Mouse (Mus musculus): ENCODE measurements around the gene Clrn3.
"Not testable (repeated sequence)": the region's sequence is repeated elsewhere in the genome, so short reads cannot be mapped to it uniquely, and the experiment has no call there.

Gene Clrn3

GRCm38 (mm10) chr7:135535908-135536307 is 7.5 kb upstream of the Clrn3 start:
- DNase-seq (ENCODE audit: low read depth, low spot score): no peak

DNA sequence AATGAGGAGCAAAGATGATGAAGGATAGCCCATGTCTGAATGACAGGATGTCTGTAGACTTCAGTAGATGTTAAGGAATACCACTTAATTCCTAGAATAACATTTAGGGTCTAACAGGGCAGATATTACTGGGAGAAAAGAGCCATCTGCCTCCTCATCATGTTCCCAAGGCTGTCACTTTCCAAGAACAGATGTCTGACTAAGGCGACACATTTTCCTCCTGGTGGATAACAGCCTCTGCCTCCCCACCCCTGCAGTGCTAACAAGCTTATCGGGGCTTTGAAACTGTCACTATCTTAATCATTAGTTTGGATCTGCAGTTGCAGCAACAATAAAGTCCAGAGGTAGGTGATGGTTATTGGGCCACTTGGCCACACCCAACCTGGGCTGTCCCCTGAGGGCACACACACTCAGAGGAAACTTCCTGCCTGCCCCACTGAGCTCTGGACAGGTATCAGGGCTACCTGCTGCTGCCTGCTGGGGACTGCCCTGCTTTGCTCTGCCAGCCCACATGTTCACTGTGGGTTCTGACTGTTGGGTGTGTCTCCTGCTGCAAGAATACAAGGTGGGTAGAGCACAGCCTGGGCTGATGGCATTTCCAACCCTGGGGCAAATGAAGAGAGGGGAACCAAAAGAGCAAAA is 6.2 kb upstream of the Clrn3 start:
- DNase-seq (ENCODE audit: low read depth, low spot score): no peak

DNA sequence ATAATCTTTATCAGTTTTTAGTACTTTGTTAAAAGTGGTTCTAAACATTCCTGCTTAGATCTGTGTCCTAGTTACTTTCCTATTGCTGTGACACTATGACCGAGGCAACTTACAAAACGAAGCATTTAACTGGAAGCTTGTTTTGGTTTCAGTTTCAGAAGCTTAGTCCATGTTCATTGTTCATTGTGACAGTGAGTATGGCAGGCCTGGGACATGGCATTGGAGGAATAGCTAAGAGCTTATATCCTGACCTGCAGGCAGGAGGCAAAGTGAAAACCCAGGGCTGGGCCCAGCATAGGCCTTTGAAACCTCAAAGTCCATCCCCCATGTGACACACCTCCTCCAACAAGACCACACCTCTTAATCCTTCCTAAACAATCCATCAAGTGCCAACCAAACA is 614 bp upstream of the Clrn3 start:
- DNase-seq (ENCODE audit: low read depth, low spot score): no peak

GRCm38 (mm10) chr7:135527169-135527568 is 1.3 kb downstream of the Clrn3 start:
- no peak for DNase-seq (ENCODE audit: low read depth, low spot score)

- DNase-seq (ENCODE audit: low read depth, low spot score): no peak
Observed at GRCm38 (mm10) chr7:135526574-135527152, 1.8 kb downstream of the Clrn3 start.

GRCm38 (mm10) chr7:135524424-135524967 is 4.0 kb downstream of the Clrn3 start:
- DNase-seq (ENCODE audit: low read depth, low spot score): no peak

DNA sequence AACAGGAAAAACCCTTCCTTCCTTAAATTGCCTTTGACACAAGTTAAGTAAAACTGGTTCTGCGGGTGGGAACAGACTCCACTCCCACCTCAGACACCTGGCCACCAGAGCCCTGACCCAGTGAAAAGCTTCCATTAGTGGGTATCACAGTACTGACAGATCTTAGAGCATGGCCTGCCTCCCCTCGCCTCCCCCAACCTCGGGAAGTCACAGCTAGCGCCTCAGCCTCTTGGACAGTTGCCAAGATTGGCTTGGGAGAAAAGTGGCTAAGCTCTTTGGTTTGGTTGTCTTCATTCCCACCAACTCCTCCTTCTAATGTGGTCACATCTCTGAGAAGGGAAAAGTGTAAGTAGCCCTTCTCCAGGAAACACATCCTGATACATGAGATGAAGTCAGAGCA is 4.5 kb downstream of the Clrn3 start:
- no peak for DNase-seq (ENCODE audit: low read depth, low spot score)

GRCm38 (mm10) chr7:135521755-135522512 is 6.5 kb downstream of the Clrn3 start:
- DNase-seq (ENCODE audit: low read depth, low spot score): no peak

DNA sequence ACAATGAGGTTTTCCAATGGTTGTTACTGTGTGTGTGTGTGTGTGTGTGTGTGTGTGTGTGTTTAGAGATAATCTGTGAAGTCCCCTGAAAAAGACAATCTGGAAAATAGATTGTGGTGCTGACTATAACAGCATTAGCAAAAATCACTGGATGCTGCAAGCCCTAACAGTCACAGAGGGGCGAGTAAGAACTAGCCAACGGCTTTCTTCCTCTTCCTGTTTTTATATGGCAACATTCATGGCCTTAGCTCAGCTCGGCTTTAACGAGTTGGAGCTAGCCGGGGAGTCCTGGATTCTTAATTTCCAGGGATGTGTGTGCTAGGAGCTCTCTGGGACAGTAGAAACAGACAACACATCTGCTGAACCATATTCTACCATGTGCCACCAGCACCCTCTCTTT is 8.2 kb downstream of the Clrn3 start:
- DNase-seq (ENCODE audit: low read depth, low spot score): no peak

GRCm38 (mm10) chr7:135517191-135517590 is 11.3 kb downstream of the Clrn3 start:
- DNase-seq (ENCODE audit: low read depth, low spot score): peak; percentile 24

- no peak for DNase-seq (ENCODE audit: low read depth, low spot score)
Observed at GRCm38 (mm10) chr7:135511723-135512122, 16.7 kb downstream of the Clrn3 start.

- no peak for DNase-seq (ENCODE audit: low read depth, low spot score)
Observed at GRCm38 (mm10) chr7:135510431-135510830, 18.0 kb downstream of the Clrn3 start.

DNA sequence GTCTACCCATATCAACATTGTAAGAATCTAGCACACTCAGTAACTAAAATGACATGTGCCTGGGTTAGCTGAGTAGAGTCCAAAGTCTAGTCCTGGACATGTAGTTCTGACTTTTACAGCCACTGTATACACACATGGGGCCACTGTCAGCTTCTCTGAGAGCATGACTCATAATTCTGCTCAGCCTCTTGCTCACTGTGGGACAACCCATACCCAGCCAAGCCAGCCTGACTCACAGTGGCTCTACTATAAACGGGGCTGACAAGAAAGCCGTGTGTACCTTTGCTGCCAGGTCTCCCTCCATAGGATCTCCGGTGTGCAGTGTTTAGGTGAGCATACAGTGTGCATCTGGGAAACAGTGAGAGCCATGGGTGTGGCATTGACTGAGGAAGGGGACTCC is 19.2 kb downstream of the Clrn3 start:
- no peak for DNase-seq (ENCODE audit: low read depth, low spot score)

DNA sequence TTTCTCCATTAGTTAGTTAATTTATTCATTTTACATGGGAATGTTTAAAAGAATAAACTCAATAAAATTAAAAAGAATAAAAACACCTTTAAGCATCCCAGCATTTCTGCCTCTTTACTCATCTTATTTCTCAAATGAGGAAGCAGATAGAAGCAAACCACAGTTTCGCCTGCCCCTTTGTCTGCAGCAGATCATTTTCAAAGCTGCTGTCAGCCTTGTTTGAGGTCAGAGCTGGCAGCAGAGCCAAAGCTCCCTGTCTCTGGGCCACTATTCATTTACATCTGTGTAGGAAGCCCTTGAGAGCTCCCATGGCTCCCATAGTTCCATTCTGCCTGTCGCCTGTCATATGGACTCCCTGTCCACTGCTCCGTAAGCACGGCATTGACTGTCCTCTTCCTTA is 19.9 kb downstream of the Clrn3 start:
- DNase-seq (ENCODE audit: low read depth, low spot score): no peak

DNA sequence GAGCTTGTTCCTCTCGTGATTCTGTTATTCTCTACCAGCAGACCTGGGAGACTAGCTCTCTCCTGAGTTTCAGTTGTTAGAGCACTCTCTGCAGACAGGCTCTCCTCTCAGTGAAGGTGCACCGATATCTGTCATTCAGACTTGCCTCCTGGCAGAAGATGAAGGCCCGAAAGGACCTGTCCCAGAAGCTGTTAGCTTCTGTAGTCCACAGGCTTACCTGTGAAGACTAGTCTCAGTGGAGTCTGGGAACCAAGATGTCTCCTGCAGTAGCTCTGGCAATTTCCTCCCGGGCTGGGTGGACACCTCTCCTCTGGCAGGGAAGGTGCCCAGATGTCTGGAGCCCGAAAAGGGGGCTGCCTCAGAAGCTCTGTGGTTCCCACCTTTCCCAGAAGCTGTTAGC is 21.9 kb downstream of the Clrn3 start:
- DNase-seq (ENCODE audit: low read depth, low spot score): not testable (repeated sequence)

DNA sequence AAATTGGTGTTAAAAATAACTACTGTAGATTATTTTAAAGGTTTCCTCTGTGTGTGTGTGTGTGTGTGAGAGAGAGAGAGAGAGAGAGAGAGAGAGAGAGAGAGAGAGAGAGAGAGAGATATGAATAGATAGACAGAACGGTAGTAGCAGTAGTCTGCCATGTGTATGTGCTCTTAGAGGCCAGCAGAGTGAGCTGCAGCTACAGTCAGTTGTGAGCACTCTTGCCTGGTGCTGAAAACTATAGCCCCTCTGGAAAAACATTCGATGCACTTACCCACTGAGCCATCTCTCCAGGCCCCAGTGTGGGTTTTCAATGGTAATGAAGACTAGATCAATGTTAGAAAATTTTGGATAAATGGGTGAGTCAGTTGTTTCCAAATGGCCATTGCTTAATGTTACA is 29.1 kb downstream of the Clrn3 start:
- DNase-seq (ENCODE audit: low read depth, low spot score): no peak

GRCm38 (mm10) chr7:135498565-135499186 is 29.8 kb downstream of the Clrn3 start:
- no peak for DNase-seq (ENCODE audit: low read depth, low spot score)

DNA sequence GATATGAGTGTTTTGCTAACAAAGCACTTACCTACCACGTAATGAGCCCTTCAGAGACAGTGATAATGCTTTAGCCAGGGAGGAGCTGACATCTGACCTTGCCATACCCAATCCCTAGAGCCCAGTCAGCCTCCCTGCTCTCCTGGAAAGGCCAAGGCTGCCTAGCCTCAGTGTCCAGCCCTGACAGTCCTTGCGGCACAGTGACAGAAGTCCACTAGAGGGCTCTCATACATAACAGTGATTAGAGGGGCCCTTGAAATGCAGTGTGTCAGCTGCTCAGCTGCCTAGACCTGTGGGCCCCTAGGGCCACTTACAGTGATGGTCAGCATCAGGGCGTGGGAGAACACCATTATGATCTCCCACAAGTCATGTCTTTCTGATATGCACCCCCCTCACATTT is 33.2 kb downstream of the Clrn3 start:
- DNase-seq (ENCODE audit: low read depth, low spot score): no peak

- DNase-seq (ENCODE audit: low read depth, low spot score): no peak
Observed at GRCm38 (mm10) chr7:135490500-135490886, 38.0 kb downstream of the Clrn3 start.

DNA sequence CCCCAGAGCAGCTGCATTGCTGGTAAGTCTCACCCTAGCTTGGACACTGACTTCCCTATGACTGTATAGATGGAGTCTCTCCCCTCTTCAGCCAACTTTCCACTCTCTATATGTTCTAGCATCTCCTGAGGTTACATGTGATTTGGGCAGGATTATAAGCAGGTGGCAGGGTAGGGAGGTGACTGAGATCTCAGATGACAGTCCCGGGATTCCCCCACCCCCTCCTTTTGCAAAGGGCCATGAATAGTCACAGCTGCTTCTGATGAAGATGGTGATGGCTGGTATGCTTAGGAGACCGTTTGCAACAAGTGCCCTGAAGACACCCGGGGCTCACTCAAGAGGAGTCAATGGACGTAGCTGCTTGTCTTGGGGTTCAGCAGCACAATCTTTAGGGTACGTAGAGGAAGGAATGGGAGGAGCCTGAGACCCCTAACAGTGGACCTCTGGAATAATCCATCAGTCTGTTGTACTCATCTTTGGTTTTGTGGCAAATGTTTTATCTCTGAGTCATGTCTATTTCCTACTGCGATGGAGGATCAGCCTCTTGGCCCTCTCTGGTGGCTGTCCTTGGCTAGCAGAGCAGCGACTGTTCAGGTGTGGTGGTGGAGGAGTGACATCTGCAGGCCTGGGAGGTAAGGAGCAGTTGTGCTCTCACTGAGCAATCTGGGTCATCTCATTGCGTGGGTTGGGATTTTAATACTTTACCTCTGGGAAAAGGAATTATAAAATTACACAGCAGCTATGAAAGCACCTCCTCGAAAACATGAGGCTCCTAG is 38.5 kb downstream of the Clrn3 start:
- no peak for DNase-seq (ENCODE audit: low read depth, low spot score)

- peak; percentile 63 for DNase-seq (ENCODE audit: low read depth, low spot score)
Observed at GRCm38 (mm10) chr7:135488214-135488810, 40.1 kb downstream of the Clrn3 start.
